Comparison of ENCODE assay signal across 10 mouse cellular contexts in genomic region chr13:43235586-43235910, GRCm38 (mm10).
DNase-seq lines count a peak whose midpoint lies in the region; ATAC-seq and TF ChIP-seq lines count a peak whose summit lies in the region.
"Had no signal": no experiment of that assay in that cellular context is flagged by ENCODE, and none has a peak within 500 bp of the region (broad histone marks: within the 10 kb centered on the region; RNA-seq: fewer than 3 reads in every experiment).

No protein-coding gene starts in this region.

- DNase-seq in heart, postnatal 14 days = no peak
- DNase-seq in MEL (ENCODE audit: low read depth, low spot score) = peak; percentile 82
- peak; percentile 68 for DNase-seq in liver, embryonic 13.5 days
- DNase-seq in embryo, embryonic 10 days (ENCODE audit: low spot score) = no peak
- DNase-seq in right cerebral cortex, postnatal 10 days (ENCODE audit: low spot score in 2 of 2) = no peak
- no peak for DNase-seq in left cerebral cortex, postnatal 36 days (ENCODE audit: low spot score in 2 of 2)
- DNase-seq: cerebellum, adult 11 months; gastrocnemius, postnatal 10 days had no signal

- H3K79me2 ChIP-seq in MEL (ENCODE audit: control insufficient read depth, insufficient read depth, low read length, poor library complexity) = no peaks in the 10 kb centered on the region

- TF ChIP-seq CTCF in MEL (IDR thresholded peaks at IDR 0.05 in 2 of 3, conservative IDR thresholded peaks at IDR 0.05 in 1 of 3; ENCODE audit: control insufficient read depth in 1 of 3, insufficient read depth in 1 of 3, low read depth in 2 of 3, low read length in 3 of 3, poor library complexity in 1 of 3, severe bottlenecking in 1 of 3) = no peak

- 0 out of 2 replicates have a peak, but pooled peaks cover 2% of the 10 kb centered on the region for H3K36me3 ChIP-seq in heart, embryonic 16.5 days (ENCODE audit: control insufficient read depth, insufficient read depth)
- peaks cover 0 to 29% of the 10 kb centered on the region in 2 experiments; a peak in 2 of 4 replicates for H3K36me3 ChIP-seq in MEL (ENCODE audit: control insufficient read depth in 1 of 2, insufficient read depth in 2 of 2, low read length in 2 of 2)
- H3K36me3 ChIP-seq in liver, embryonic 13.5 days = no peaks in the 10 kb centered on the region

- H3K27ac ChIP-seq in heart, embryonic 16.5 days (ENCODE audit: low read length) = peak overlapping the region; percentile 38
- peak overlapping the region; percentile 58; the same call in 1 of the 2 replicates for H3K27ac ChIP-seq in MEL (ENCODE audit: control insufficient read depth, low read depth, low read length)
- H3K27ac ChIP-seq in liver, embryonic 13.5 days = peak overlapping the region; percentile 90

- peak; percentile 75 to 78 for TF ChIP-seq EP300 in MEL (IDR thresholded peaks at IDR 0.05; ENCODE audit: low read depth in 1 of 2, low read length in 2 of 2)

- H3K4me1 ChIP-seq in heart, embryonic 16.5 days (ENCODE audit: control insufficient read depth, insufficient read depth, low read length) = peaks cover 64% of the 10 kb centered on the region
- H3K4me1 ChIP-seq in MEL (ENCODE audit: control insufficient read depth in 1 of 2, insufficient read depth in 2 of 2, low read length in 2 of 2) = peaks cover 24 to 52% of the 10 kb centered on the region in 2 experiments
- peaks cover 80% of the 10 kb centered on the region for H3K4me1 ChIP-seq in liver, embryonic 13.5 days (replicated peaks)

- peak overlapping the region; percentile 51 for H3K9ac ChIP-seq in heart, embryonic 16.5 days (ENCODE audit: low read length)
- H3K9ac ChIP-seq in MEL (ENCODE audit: control insufficient read depth, low read depth, low read length, poor library complexity, severe bottlenecking) = no peak overlapping the region
- peak overlapping the region; percentile 49; the same call in 1 of the 2 replicates for H3K9ac ChIP-seq in liver, embryonic 13.5 days

- H3K4me2 ChIP-seq in heart, embryonic 16.5 days (ENCODE audit: low read depth, low read length) = peak overlapping the region; percentile 23; the same call in 1 of the 2 replicates
- peak overlapping the region; percentile 69 for H3K4me2 ChIP-seq in liver, embryonic 13.5 days

- H3K4me3 ChIP-seq in heart, embryonic 16.5 days (ENCODE audit: low read length) = no peak overlapping the region
- H3K4me3 ChIP-seq in MEL (ENCODE audit: control insufficient read depth in 1 of 2, insufficient read depth in 1 of 2, low read depth in 2 of 2, low read length in 2 of 2) = no peak overlapping the region
- peak overlapping the region; percentile 41 for H3K4me3 ChIP-seq in liver, embryonic 13.5 days (replicated peaks)

- 0 out of 2 replicates have a peak, but pooled peaks have one; percentile 12 for ATAC-seq in heart, embryonic 16.5 days (replicated peaks; ENCODE audit: extremely low read depth, insufficient read depth, low FRiP score)
- peak; percentile 48 for ATAC-seq in common myeloid progenitor, adult 5-6 weeks (replicated peaks; ENCODE audit: low read depth, poor library complexity, severe bottlenecking)
- ATAC-seq in liver, embryonic 13.5 days (ENCODE audit: low read depth) = peak; percentile 91

- no peaks in the 10 kb centered on the region for H3K27me3 ChIP-seq in heart, embryonic 16.5 days (ENCODE audit: control insufficient read depth, insufficient read depth, low read length)
- H3K27me3 ChIP-seq in MEL (ENCODE audit: control insufficient read depth in 1 of 2, insufficient read depth in 2 of 2, low read length in 2 of 2) = no peaks in the 10 kb centered on the region
- no peaks in the 10 kb centered on the region for H3K27me3 ChIP-seq in liver, embryonic 13.5 days

- TF ChIP-seq RAD21 in MEL (IDR thresholded peaks at IDR 0.05; ENCODE audit: low read depth, low read length) = no peak

- intact Hi-C loops in heart, postnatal 14 days (cut with DNase I) = loop anchor here (5.0 kb wide), 1 partner anchor 33 kb away; no protein-coding TSS in a partner anchor
- intact Hi-C loops in left cerebral cortex, postnatal 36 days (cut with DNase I) = no loop called here

- no peak for TF ChIP-seq POLR2A in MEL (IDR thresholded peaks at IDR 0.05; ENCODE audit: control insufficient read depth in 1 of 2, insufficient read depth in 1 of 2, low read depth in 1 of 2, low read length in 2 of 2, poor library complexity in 1 of 2)

- no peaks in the 10 kb centered on the region for H3K9me3 ChIP-seq in heart, embryonic 16.5 days (replicated peaks; ENCODE audit: control insufficient read depth, low read length)
- H3K9me3 ChIP-seq in MEL (replicated peaks; ENCODE audit: insufficient read depth, low read length) = no peaks in the 10 kb centered on the region
- no peaks in the 10 kb centered on the region for H3K9me3 ChIP-seq in liver, embryonic 13.5 days (replicated peaks)

- WGBS in heart, embryonic 16.5 days = 22% methylated on average over 3 of the region's 3 CpGs
- 8% methylated on average over 3 of the region's 3 CpGs for WGBS in liver, embryonic 13.5 days (ENCODE audit: insufficient replicate concordance)

TF ChIP-seq in MEL, 35 proteins besides CTCF, POLR2A, EP300 and RAD21:
- no peak for TF ChIP-seq SMC3 (IDR thresholded peaks at IDR 0.05; ENCODE audit: low read depth, low read length)
- TF ChIP-seq UBTF (IDR thresholded peaks at IDR 0.05; ENCODE audit: borderline replicate concordance, insufficient read depth, low read depth, low read length) = no peak
- TF ChIP-seq E2F4 (IDR thresholded peaks at IDR 0.05; ENCODE audit: borderline replicate concordance, low read depth, low read length) = no peak
- no peak for TF ChIP-seq MAFK (IDR thresholded peaks at IDR 0.05; ENCODE audit: borderline replicate concordance, low read depth, low read length)
- TF ChIP-seq HCFC1 (IDR thresholded peaks at IDR 0.05; ENCODE audit: low read depth, low read length) = no peak
- no peak for TF ChIP-seq CHD1 (IDR thresholded peaks at IDR 0.05; ENCODE audit: low read depth, low read length)
- TF ChIP-seq POLR2AphosphoS2 (IDR thresholded peaks at IDR 0.05; ENCODE audit: low read length) = no peak
- TF ChIP-seq TBP (IDR thresholded peaks at IDR 0.05; ENCODE audit: low read depth, low read length) = no peak
- no peak for TF ChIP-seq NELFE (IDR thresholded peaks at IDR 0.05; ENCODE audit: low read depth, low read length)
- TF ChIP-seq TCF12 (IDR thresholded peaks at IDR 0.05; ENCODE audit: low read depth, low read length) = peak; percentile 86
- peak; percentile 55; the same call in 1 of the 2 replicates for TF ChIP-seq MAX (IDR thresholded peaks at IDR 0.05; ENCODE audit: low read length)
- peak; percentile 84 for TF ChIP-seq RCOR1 (IDR thresholded peaks at IDR 0.05; ENCODE audit: low read depth, low read length)
- no peak for TF ChIP-seq ZNF384 (IDR thresholded peaks at IDR 0.05; ENCODE audit: low read depth, low read length)
- peak; percentile 16; the same call in 1 of the 2 replicates for TF ChIP-seq MAZ (IDR thresholded peaks at IDR 0.05; ENCODE audit: low read depth, low read length)
- no peak for TF ChIP-seq ZMIZ1 (IDR thresholded peaks at IDR 0.05; ENCODE audit: low read depth, low read length)
- TF ChIP-seq ZKSCAN1 (IDR thresholded peaks at IDR 0.05; ENCODE audit: low read depth, low read length) = no peak
- no peak for TF ChIP-seq USF2 (IDR thresholded peaks at IDR 0.05; ENCODE audit: borderline replicate concordance in 1 of 2, insufficient read depth in 1 of 2, low read depth in 1 of 2, low read length in 2 of 2)
- no peak for TF ChIP-seq JUND (IDR thresholded peaks at IDR 0.05; ENCODE audit: low read depth, low read length)
- TF ChIP-seq KAT2A (conservative IDR thresholded peaks at IDR 0.05; ENCODE audit: low read depth, low read length) = no peak
- TF ChIP-seq MEF2A (IDR thresholded peaks at IDR 0.05; ENCODE audit: extremely low read depth, insufficient replicate concordance, low read depth, low read length, poor library complexity, severe bottlenecking) = no peak
- TF ChIP-seq ELF1 (IDR thresholded peaks at IDR 0.05; ENCODE audit: low read depth, low read length) = 0 out of 2 replicates have a peak, but pooled peaks have one; percentile 14
- TF ChIP-seq SIN3A (IDR thresholded peaks at IDR 0.05; ENCODE audit: low read length) = peak; percentile 73
- peak; percentile 96 for TF ChIP-seq ETS1 (IDR thresholded peaks at IDR 0.05; ENCODE audit: low read depth, low read length)
- no peak for TF ChIP-seq MYC (IDR thresholded peaks at IDR 0.05; ENCODE audit: low read depth, low read length)
- no peak for TF ChIP-seq GABPA (IDR thresholded peaks at IDR 0.05; ENCODE audit: low read depth, low read length)
- TF ChIP-seq BHLHE40 (IDR thresholded peaks at IDR 0.05; ENCODE audit: borderline replicate concordance, low read depth, low read length) = peak; percentile 77; the same call in 1 of the 2 replicates
- TF ChIP-seq POLR2AphosphoS5 (IDR thresholded peaks at IDR 0.05; ENCODE audit: borderline replicate concordance, low read depth, low read length) = no peak
- no peak for TF ChIP-seq CHD2 (IDR thresholded peaks at IDR 0.05; ENCODE audit: low read length)
- TF ChIP-seq ZC3H11A (IDR thresholded peaks at IDR 0.05; ENCODE audit: low read depth, low read length) = no peak
- no peak for TF ChIP-seq NRF1 (IDR thresholded peaks at IDR 0.05; ENCODE audit: insufficient read depth, low read depth, low read length, poor library complexity, severe bottlenecking)
- no peak for TF ChIP-seq MYB (IDR thresholded peaks at IDR 0.05; ENCODE audit: low read depth, low read length)
- TF ChIP-seq MXI1 (IDR thresholded peaks at IDR 0.05; ENCODE audit: low read depth, low read length) = peak; percentile 54; the same call in 1 of the 2 replicates
- TF ChIP-seq USF1 (IDR thresholded peaks at IDR 0.05; ENCODE audit: low read depth, low read length) = no peak
- peak; percentile 74 for TF ChIP-seq TAL1 (IDR thresholded peaks at IDR 0.05; ENCODE audit: low read length)
- TF ChIP-seq GATA1 (IDR thresholded peaks at IDR 0.05; ENCODE audit: low read depth, low read length) = peak; percentile 90
TF ChIP-seq in MEL: peak in this region for 11.

Comparison
In these comparisons a context has a peak if more than half of its experiments do, and no peak if none do; other contexts are left out.
1. ATAC-seq: peak in every context shown above with its lines; median percentile 91 in liver, embryonic 13.5 days; 48 in common myeloid progenitor, adult 5-6 weeks; 12 in heart, embryonic 16.5 days.
2. H3K27ac ChIP-seq: peak in every context shown above with its lines; median percentile 90 in liver, embryonic 13.5 days; 58 in MEL; 38 in heart, embryonic 16.5 days.
3. DNase-seq: peak in MEL (single experiment) and liver, embryonic 13.5 days (single experiment); none in heart, postnatal 14 days (0 of 2), embryo, embryonic 10 days (single experiment), right cerebral cortex, postnatal 10 days (0 of 2) and left cerebral cortex, postnatal 36 days (0 of 2).